ENCODE assay signal across 8 mouse cellular contexts in genomic region chr10:87492332-87492660, GRCm38 (mm10). TPM values are rescaled to one million over a fixed set of nuclear protein-coding genes. Genes with fewer than 3 reads are reported as not detected.
DNase-seq lines count a peak whose midpoint lies in the region; ATAC-seq and TF ChIP-seq lines count a peak whose summit lies in the region.

No protein-coding gene starts in this region.

- H3K4me2 ChIP-seq in lung, postnatal 0 days (replicated peaks; ENCODE audit: low read depth, low read length): peak overlapping the region; percentile 85
- H3K4me2 ChIP-seq in limb, embryonic 11.5 days (ENCODE audit: low read depth, severe bottlenecking): peak overlapping the region; percentile 97

- no peaks in the 10 kb centered on the region for H3K36me3 ChIP-seq in lung, postnatal 0 days (ENCODE audit: insufficient read depth, low read length)
- no peaks in the 10 kb centered on the region for H3K36me3 ChIP-seq in limb, embryonic 11.5 days (ENCODE audit: control insufficient read depth, insufficient read depth, low read length)

- H3K4me1 ChIP-seq in lung, postnatal 0 days (ENCODE audit: insufficient read depth, low read depth, low read length): no peaks in the 10 kb centered on the region; the same call in 1 of the 2 replicates
- peaks cover 10% of the 10 kb centered on the region for H3K4me1 ChIP-seq in limb, embryonic 11.5 days (ENCODE audit: control insufficient read depth, insufficient read depth, low read length)
- peaks cover 26% of the 10 kb centered on the region for H3K4me1 ChIP-seq in olfactory bulb, adult 2 months (ENCODE audit: control insufficient read depth, insufficient read depth, low read length)

- H3K27me3 ChIP-seq in lung, postnatal 0 days (replicated peaks; ENCODE audit: insufficient read depth, low read length): peaks cover 64% of the 10 kb centered on the region
- peaks cover 76% of the 10 kb centered on the region for H3K27me3 ChIP-seq in limb, embryonic 11.5 days (ENCODE audit: control insufficient read depth, insufficient read depth, low read length)

- no peaks in the 10 kb centered on the region for H3K9me3 ChIP-seq in lung, postnatal 0 days (ENCODE audit: low read length)
- no peaks in the 10 kb centered on the region for H3K9me3 ChIP-seq in limb, embryonic 11.5 days (ENCODE audit: control insufficient read depth, low read length)

- ATAC-seq in lung, postnatal 0 days: no peak
- no peak for ATAC-seq in limb, embryonic 11.5 days (ENCODE audit: insufficient number of reproducible peaks, low FRiP score, low TSS enrichment, low read depth)

- H3K9ac ChIP-seq in lung, postnatal 0 days (replicated peaks; ENCODE audit: low read depth): no peak overlapping the region
- no peak overlapping the region; the same call in 1 of the 2 replicates for H3K9ac ChIP-seq in limb, embryonic 11.5 days (ENCODE audit: low read length)

- DNase-seq in embryo, embryonic 9.5 days (ENCODE audit: extremely low spot score): peak; percentile 45
- DNase-seq in embryo, embryonic 11 days: no peak
- no peak for DNase-seq in lung, postnatal 0 days (ENCODE audit: low spot score)
- no peak for DNase-seq in lung, postnatal 36 days
- DNase-seq in limb, embryonic 11.5 days (ENCODE audit: low spot score): no peak
- DNase-seq in urinary bladder, postnatal 4 days (ENCODE audit: low spot score in 2 of 2): no peak
- no peak for DNase-seq in layer of hippocampus, adult 9-11 months

- peak overlapping the region; percentile 45 for H3K4me3 ChIP-seq in lung, postnatal 0 days (ENCODE audit: low read depth, low read length)
- H3K4me3 ChIP-seq in limb, embryonic 11.5 days (ENCODE audit: low read depth, low read length): peak overlapping the region; percentile 48
- H3K4me3 ChIP-seq in olfactory bulb, adult 2 months (ENCODE audit: insufficient read depth, low read depth, low read length): peak overlapping the region; percentile 71

- H3K27ac ChIP-seq in lung, postnatal 0 days (ENCODE audit: low read length): no peak overlapping the region
- H3K27ac ChIP-seq in limb, embryonic 11.5 days (replicated peaks; ENCODE audit: low read depth, low read length): no peak overlapping the region
- H3K27ac ChIP-seq in olfactory bulb, adult 2 months (ENCODE audit: insufficient read depth, low read depth, low read length): no peak overlapping the region

- TF ChIP-seq CTCF in lung, postnatal 0 days (IDR thresholded peaks at IDR 0.05): no peak
- no peak for TF ChIP-seq CTCF in olfactory bulb, adult 2 months (IDR thresholded peaks at IDR 0.05; ENCODE audit: insufficient read depth, low read depth, low read length)

- under 1% methylated on average over 26 of the region's 26 CpGs for WGBS in lung, postnatal 0 days
- WGBS in limb, embryonic 11.5 days: under 1% methylated on average over 26 of the region's 26 CpGs
- 1% methylated on average over 26 of the region's 26 CpGs for WGBS in olfactory bulb, adult 2 months

- no peak for TF ChIP-seq EP300 in lung, postnatal 0 days (IDR thresholded peaks at IDR 0.05)

- no peak for TF ChIP-seq POLR2A in olfactory bulb, adult 2 months (IDR thresholded peaks at IDR 0.05; ENCODE audit: insufficient read depth, low read depth, low read length)

RNA-seq across cellular contexts. Expression of gene Ascl1, which starts 1.2 kb away (rescaled TPM):
- 0.44 and 0.52 TPM in 2 replicates for polyA plus RNA-seq in lung, postnatal 0 days (2015; fragmentation: Nextera tagmentation; extraction: Ambion mirVana)
- 0.24 and 0.28 TPM in 2 replicates for polyA plus RNA-seq in limb, embryonic 11.5 days (2014; fragmentation: Nextera tagmentation; extraction: Ambion mirVana)
- not detected in 2 replicates for polyA plus RNA-seq in olfactory bulb, adult 2 months (2012; ENCODE audit: insufficient read depth, insufficient read length, low replicate concordance, missing spikeins)

RNA-seq across cellular contexts. Expression of gene Pah, which starts 29.3 kb away (rescaled TPM):
- not detected in 2 replicates for polyA plus RNA-seq in lung, postnatal 0 days (2015; fragmentation: Nextera tagmentation; extraction: Ambion mirVana)
- not detected in 2 replicates for polyA plus RNA-seq in limb, embryonic 11.5 days (2014; fragmentation: Nextera tagmentation; extraction: Ambion mirVana)
- polyA plus RNA-seq in olfactory bulb, adult 2 months (2012; ENCODE audit: insufficient read depth, insufficient read length, low replicate concordance, missing spikeins): not detected in 2 replicates
